Mouse (Mus musculus) megakaryocyte, embryonic 14.5 days (primary cell): ENCODE data around the gene Btbd3.

Experiments
- FLI1 ChIP-seq: IDR thresholded peaks from 2 replicates; pipeline ENCODE4 v1.6.1; 2012; ENCODE audit warnings: low read length, inconsistent platforms, mixed read lengths
- GATA1 ChIP-seq: IDR thresholded peaks from 3 replicates; pipeline ENCODE4 v1.6.1; 2012; ENCODE audit warnings: mixed read lengths, low read length, inconsistent platforms, borderline replicate concordance

- TF ChIP-seq GATA1 (no peak), FLI1 (no peak)
Measured at GRCm38 (mm10) chr2:138279641-138280040, 23.3 kb downstream of the Btbd3 start.
